Mouse (Mus musculus) heart, adult 11 months (tissue): ENCODE measurements at regions not wholly inside any gene's neighbourhood (a gene's known extent, or its start where the extent isn't known, plus 50 kb on each side); places are given as distances from the start of the nearest gene placed in this dataset.

Experiments
- DNase-seq: peaks from one replicate; pipeline ENCODE4 v3.0.0; 2022

DNA sequence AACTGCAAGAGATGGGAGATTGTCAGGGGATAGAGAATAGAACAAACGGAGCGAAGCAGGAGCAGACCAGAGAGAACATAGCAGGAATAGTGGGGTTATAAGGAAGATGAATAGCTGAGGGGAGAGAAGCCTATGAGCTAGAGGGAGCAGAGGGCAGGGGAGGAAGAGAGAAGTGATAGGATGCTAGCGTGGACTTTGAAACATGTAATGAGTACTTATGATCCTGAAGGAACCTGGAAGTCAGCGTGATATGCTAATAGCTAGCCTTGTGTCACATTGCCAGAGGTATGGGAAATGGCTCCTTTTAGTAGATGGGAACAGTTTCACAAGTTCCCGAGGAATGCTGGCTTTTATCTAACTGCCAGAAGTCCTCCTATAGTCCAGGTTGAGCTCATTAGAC, 51.8 kb downstream of the Calml3 start:
- DNase-seq, result peak; percentile 29

DNA sequence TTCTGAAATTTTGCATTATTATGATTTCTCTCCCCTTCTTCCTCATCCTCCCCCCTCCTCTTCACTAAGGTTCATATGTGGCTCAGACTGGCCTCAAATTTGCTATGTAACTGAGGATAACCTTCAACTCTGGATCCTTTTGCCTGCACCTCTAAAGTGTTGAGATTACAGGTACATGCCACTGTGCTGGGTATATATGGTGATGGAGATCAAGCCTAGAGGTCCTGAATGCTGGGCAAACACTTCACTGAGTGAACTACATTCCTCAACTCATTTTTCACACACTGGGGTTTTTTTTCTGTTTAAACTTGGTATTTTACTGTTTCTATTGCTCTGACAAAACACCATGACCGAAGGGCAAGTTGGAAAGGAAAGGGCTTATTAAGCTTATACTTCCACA, 52.9 kb downstream of the Calml3 start:
- DNase-seq, result no peak

DNA sequence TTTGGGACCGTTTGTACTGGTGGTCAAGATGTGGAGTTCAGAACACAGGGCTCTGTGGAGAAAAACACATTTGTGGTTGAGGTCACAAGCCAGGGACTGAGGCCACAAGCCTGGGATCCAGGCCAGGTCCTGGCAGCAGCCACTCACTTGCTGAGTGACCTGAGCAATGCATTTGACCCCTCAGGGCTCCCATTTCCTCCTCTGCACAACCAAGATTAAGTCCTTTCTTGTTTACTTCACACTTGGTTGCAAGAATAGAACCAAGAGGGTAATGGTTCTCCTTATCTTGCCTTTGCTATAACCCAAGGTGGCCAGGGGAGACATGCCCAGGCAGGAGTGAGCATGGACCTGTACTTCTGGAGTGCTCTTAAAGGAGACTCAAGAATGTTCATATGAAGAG, 53.4 kb downstream of the Calml3 start:
- peak; percentile 97 for DNase-seq

DNA sequence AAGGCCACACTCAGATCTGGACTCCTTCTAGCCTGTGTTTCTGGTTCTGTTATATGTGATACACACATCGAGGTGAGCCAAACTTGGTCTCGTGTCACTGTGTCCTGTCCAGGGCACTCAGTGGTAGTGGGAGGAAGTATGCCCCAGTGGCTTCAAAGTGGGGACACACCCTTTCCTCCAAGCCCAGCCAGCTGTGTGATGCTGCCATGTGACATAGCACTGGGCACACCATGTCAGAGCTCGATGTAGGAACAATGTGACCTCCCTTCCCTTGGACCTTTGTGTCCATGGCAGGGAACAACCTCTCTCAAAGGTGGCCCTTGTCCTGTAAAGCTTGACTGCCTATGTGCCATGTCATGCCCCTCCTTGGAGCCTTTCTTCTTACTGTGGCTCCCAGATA, 54.5 kb downstream of the Calml3 start:
- peak; percentile 96 for DNase-seq

DNA sequence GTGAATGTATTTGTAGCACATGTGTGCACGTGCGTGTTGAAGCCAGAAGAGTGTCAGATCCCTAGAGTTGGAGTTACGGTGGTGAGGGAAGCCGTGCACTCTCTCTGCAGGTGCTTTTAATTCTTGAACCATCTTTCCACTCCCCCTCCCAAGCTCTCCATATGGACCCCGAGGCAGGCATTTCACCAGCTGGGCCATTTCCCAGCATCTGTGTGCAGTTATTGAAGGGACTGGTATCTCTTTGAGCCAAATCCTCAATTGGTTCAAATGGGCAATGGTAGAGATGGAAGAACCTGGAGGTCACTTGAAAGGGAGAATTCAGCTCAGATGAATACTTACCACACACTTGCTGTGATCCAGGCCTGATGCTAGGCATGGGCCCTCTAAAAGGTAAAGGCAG, 55.3 kb downstream of the Calml3 start:
- peak; percentile 77 for DNase-seq

DNA sequence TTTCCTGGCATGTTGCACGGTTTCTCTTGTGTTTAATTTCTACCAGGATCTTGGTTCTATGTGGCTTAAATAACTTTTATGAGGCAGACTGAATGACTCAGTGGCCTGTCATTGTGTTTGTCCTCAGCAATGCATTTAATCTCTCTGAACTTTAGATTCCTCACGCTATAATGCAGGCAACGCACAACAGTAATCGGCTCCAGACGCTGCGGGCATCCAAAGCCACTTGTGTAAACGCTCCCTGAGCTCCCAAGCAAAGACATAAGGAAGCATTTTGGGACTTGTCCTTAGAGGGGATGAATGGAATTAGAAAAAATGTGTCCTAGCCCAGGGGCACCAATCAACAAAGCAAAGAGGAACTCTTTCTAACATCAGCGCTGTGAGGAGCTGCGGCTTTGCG, 57.6 kb downstream of the Calml3 start:
- DNase-seq, result peak; percentile 57

DNA sequence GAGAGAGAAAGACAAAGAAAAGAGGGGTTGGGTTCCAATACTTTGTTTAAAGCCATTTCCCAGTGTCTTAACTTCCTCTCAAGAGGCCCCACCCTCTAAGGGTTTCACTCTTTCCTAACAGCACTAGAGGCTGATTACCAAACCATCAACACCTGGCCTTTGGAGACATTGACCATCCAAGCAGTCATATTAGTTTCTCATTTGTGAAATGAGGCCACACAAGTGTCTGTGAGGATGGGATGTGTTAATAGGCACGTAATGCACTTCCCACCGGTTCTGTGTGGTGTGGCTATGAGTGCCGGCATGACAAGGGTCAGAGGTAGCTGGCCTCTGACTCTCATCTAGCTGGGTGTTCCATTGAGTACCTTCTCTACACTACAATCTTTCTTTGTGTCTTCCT, 59.2 kb downstream of the Calml3 start:
- peak; percentile 61 for DNase-seq

DNA sequence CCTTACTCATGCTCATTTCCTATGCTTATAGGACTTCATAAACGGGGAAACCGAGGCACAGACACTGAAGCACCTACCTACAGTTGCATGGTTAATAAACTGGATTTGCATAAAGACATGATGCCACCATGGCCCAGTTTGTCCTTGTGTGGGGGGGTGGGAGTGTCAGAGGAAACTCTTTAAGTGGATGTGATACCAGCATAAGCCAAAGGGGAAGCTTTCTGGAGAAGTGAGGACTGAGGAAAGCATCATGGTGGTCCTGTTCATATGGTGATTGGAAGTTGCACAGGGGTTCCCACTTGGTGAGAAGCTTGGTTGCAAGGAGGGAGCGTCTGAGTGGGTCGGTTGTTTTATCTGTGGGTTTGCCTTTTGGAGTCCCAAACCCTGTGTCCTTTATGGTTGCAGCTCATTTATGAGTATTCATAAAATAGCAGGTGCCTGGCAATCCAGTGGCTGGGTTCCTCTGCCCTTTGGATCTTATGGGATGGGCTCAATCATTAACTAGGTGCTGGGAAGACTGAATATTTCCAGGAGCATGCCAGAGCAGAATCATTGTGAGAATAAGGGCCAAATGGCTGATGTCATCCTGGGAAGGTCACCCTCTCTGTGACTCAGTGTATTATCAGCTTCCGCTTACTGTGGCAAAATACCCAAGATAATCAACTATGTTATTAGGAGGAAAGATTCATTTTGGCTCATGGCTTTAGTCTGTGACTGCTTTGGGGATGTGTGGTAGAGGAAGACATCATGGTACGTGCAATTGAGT, 60.2 kb downstream of the Calml3 start:
- DNase-seq, result peak; percentile 62

DNA sequence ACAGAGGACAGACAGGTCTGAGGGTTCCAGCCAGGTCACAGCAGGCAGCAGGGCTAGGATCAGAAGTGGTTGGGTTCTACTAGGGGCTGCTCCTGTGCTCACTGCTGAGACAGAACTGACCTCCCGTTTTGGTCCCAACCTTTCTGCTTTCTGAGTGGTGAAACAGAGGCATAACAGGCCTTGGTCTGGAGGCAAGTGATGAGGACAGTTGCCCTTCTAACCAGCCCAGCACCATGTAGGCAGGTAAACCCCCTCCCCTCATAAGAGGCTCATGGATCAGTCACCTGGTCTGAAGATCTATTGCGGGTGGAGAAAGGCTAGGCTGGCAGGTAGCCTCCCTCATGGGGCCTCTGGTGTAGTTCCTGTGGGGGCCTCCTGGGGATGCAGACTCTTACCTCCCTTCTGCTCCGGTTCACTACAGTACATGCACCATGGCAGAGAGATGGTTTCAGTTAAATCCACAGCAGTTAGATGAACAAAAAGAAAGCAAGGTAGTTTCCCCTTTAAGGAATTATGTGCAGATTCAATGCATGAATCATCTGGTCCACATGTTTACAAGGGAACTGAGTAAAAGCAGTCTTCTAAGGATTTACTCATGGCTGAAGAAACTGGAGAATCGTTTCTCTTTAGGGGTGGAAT, 61.2 kb downstream of the Calml3 start:
- peak; percentile 78 for DNase-seq

DNA sequence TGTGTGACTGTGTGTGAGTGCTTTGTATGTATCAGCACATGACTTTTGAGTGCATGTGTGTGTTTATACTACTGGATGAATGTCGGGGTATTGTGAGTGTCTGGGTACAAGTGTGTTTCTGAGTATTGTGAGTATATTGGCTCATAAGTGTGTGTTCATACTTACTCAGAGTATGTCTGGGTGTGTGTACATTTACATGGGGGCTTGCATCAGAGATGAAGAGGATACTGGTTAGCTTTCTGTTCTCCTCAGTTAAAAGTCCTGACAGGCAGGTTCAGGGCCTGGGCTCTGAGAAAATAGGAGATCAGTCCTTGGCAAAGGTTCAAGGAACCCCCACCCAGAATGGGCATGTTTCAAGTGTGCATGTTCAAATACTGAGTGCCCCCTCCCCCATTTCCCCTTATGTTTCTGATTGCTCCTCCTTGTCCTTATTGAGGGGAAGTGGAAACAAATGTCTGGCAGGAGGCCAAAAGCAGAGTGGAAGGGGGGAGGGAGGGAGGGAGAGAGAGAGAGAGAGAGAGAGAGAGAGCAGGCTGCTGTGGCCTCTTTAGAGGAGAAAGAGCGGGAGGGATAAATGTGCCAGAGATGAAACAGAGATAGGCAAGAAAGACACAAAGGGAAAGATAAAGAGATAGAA, 61.9 kb downstream of the Calml3 start:
- DNase-seq, result peak; percentile 82

DNA sequence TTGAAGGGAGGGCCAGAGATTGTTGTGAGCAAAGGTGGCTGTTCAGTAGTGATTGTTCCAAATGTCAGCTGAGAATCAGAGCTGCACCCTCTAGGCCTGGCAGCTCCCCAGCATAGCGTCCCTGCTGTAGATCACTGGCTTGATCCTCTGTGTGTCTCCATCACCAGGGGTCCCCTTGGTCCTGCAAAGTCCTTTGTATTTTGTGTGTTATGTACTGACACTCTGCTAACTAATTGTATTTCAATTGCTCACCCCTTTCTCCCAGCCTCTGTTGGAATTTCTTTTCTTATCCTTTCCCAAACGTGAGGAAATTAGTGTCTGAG, 73.5 kb downstream of the Calml3 start:
- DNase-seq, result no peak

DNA sequence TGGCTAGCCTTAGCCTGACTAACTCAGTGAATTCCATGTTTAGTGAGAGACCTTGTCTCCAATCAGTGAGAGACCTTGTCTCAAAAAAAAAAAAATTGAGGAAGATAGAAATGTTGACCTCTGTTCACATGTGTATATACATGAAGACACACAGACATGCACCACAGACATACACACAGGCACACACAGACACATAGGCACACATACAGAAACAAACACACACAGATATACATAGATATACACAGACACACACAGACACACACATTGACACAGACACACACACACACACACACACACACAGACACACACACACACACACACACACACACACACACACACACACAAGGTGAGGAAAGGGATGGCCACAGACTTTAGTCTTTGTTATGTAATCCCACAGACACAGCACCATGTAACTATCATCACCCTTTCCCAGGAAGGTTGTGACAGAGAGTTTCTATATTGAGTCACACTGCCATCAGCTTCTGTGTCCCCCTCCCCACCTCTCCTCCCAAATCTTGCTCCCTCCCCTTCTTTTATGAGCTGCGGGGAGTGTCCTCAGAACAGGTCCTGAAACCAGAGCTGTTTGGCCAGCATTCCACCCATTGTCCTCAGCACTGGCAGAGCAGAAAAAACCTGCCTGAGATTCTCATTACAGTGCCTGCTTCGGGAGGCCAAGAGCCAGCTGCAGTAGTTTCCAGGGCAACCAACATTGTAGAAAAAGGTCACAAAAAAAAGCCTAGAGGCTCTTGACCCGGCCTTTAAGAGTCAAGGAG, 74.0 kb downstream of the Calml3 start:
- peak; percentile 98 for DNase-seq

DNA sequence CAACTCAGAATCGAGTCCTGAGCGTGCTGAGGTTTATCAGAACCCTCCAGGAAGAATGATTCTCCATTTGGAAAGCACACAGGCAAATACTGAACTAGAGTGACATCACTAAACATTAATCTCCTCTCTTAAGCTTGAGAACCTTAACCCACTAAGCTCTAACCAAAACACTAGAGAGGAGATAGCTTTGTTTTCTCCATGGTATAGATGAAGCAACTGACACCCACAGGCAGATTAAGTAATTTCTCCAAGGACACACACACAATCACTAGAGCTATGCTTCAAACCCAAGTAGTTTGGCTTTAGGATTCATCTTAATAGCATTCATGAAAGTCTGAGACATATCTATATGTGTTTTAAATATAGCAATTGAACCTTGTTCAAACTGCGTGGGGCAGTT, 75.2 kb downstream of the Calml3 start:
- no peak for DNase-seq

DNA sequence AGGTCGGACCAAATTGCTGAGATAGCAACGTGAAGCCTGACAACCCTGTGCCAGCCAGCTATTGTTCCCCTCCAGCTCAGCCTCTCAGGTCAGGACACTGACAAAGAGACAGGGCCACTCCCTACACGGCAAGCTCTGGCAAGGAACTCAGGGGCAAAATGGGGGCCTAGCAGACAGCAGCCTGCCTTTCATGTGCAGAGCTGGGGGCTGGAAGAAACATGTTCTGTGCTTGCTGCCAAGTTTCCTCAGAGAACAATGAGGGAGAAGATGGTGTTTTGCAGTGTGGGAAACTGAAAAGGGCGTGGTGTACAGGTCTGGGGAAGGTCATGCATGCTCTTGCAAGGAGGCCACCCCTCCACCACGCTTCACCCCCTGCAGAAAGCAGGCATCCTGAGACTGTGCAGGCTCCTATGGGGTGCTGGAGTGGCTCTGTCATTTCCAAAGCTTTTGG, 77.8 kb downstream of the Calml3 start:
- peak; percentile 99 for DNase-seq

DNA sequence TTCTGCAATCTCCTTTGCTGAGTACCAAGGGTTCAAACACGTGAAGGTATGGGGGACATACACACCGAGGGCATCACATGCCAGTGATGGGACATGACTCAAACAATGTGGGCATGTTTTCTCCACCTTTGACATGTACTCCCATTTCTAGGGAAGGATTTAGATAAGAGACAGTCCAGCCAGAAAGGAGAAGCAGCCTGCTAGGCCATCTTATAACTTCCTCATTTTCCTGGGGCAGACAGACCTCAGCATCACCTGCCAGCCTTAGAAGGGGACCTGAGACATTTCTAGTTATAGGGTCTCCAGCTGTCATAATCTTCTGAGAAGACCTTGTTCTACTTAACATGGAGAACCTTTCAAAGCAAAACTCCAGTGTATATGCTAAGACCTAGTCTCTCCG, 78.3 kb downstream of the Calml3 start:
- DNase-seq, result peak; percentile 85

DNA sequence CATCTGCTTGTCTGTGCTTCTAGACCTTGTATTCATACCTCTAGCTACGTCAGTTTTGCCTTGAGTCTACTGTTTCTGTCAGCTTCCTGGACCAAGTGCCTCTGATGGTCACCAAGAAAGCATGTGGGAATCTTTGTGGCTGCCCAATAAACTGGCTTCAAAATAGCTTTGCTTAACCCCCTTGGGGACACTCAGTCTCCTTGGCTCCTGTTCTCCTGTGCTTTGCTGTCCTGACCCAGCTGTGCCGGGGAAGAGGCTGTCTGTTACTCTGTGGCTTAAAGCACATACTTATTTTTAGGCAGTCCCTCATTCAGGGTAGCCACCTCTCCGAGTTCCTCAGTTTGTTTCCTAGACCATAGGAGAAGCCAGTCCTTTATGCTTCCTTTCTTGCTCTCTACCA, 79.8 kb downstream of the Calml3 start:
- DNase-seq, result peak; percentile 95

DNA sequence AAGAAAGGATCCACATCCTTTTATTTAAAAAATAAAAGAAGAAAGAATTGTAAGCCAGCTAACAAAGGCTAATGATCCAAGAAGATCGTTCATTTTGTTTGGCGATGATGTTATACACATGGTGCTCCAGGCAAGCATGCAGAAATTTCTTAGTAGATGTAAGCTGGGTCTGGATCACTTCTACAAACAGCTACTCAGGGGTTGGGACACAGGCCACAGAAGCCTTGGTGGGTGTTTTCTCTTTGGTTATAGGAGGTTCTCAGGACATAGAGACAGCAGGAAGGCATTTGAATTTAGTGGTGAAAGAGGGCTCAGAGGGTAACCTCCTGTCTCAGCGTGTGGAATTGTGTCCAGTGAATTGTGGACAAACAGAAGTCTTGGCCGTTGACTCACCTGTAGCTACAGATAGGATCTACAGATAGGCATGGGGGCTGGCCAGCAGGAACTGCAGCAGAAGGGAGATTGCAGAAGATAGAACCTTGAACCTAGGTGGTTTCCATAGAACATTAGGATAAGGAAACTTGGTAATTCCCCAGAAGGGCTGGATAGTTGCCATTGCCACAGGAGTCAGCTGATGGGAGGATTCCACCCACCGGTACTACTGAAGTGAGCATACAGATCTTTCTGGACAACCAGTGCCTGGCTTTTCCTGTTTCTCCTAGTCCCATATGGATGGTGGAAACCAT, 80.5 kb downstream of the Calml3 start:
- DNase-seq, result peak; percentile 87

DNA sequence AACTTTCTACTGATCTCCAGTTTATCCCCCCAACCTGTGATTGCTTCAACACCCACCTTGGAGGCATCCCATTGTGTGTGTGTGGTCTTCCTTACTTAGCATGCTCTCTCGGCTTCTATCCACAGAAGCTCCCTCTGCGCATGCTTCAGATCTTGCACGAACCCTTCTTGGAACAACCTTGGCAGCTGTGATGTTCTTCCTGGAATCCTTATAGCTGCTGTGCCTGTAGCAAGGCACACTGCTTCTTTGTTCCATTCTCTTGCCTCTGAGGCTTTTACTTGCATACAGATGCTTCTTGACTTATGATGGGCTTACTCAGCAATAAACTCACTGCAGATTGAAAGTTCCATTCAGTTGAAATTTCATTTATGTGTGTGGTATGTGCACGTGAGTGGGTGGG, 81.2 kb downstream of the Asb13 start:
- DNase-seq, result no peak

DNA sequence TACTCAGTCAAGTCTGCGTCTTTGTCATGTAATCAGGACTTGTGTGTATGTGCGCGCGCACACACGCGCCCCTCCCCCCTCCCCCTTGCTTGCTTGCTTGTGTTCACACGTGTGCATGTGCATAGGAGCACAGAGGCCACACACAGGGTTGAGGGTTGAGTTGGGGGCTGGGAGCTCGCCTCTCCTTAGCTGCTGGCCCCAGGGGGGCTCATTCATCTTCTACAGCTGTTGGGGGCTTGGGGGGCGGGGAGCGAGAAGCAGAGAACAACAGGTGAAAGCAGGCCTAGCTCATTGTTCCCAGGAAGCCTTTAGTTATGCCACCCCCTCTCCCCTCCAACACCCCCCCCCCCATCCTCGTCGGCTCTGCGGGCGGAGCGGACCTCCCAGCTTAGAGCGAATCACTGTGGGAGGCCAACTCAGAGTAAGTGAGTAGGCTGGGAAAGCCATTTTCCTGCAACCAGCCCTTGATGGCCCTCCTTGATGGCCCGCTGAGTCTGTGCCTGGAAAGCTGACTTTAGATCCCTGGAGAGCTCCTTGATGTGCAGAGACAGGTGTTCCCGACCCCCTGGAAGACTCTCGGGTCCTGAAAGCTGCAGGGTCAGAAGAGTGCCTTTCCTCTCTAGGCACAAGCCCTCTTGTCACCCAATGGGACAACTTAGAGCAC, 78.8 kb downstream of the Asb13 start:
- DNase-seq, result no peak

DNA sequence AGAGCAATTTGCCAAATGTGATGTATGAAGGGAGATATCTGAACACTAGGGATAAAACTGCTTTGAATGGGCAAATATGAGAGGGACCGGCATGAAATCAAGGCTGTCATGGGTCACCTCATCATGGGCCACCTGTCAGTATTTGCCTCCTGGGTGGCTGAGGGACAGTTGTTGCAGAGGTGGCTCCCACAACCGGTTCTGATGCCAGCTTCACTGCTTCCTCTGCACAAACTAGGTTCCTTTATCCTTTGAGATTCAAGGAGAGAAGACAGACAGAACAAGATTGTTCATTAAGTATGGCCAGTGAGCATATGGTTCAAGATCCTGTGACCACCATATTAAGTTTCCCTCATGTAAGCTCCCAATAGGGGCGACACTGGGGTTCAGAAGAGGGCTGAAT, 78.3 kb downstream of the Asb13 start:
- DNase-seq, result no peak

DNA sequence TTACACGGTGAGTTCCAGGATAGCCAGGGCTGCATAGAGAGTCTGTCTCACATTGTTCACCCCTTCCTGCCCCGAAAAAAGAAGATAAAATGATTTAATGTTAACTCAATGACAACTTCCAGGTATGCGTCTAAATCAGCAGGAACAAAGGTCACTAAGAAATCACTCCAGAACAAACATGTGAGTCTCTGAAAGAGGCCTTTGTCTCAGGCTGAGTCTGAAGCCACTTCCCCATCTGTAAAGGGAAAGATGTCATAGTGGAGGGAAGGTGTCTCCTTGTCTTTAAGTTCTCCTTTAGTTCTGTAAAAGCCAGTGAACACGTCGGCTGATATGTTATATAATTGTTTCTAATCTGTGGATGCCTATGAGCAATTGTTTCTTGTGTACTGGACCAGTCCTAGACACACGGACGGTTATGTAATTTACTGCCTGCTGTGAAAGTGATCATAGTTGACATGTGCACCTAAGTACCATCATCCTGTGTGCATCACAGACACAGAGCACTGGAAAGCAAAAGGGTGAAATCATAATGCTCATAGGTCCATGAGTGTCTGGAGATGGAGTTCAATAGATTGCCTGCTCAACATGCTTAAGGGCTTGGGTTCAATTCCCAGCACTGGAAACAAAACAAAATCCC, 76.3 kb downstream of the Asb13 start:
- DNase-seq, result peak; percentile 89
